Mouse (Mus musculus): Measurements from ENCODE around the gene Elmod3. TPM values are rescaled to one million over a fixed set of nuclear protein-coding genes. Genes with fewer than 3 reads are reported as not detected.
A peak's percentile ranks its signal among the peaks of the same experiment; 100 is the strongest.
"Not testable (repeated sequence)": the region's sequence is repeated elsewhere in the genome, so short reads cannot be mapped to it uniquely, and the experiment has no call there.

The Elmod3 gene
- total RNA-seq, 2 experiments from 2014 or later = 19.1 to 19.7 TPM

DNA sequence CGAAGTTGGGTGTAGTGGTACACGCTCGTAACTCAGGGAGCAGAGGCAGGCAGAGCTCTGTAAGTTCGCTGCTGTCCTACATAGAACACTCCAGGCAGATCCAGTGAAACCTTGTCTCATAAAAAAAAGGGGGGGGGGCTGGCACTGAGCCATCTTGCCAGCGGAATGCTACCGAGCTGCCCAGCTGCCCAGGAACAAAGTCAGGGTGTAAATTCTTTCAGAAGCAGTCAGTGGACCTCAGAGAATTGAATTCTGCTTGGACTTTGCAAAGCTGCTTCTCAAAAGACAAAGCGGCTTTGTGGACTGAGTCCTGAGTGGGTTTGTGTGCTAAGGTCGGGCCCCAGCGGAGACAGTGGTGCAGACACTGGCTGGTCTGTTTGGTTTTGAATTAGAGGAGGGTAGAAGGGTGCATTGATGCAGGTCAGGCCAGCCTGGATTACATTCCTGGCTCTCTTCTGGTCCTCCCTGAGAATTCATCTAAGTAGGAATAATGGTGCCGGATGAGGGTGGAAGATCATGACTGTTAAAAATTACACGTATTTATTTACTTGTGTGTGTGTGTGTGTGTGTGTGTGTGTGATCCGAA lies 54.9 kb downstream of the Elmod3 start:
- DNase-seq (ENCODE audit: low spot score in 2 of 2) = no peak

DNA sequence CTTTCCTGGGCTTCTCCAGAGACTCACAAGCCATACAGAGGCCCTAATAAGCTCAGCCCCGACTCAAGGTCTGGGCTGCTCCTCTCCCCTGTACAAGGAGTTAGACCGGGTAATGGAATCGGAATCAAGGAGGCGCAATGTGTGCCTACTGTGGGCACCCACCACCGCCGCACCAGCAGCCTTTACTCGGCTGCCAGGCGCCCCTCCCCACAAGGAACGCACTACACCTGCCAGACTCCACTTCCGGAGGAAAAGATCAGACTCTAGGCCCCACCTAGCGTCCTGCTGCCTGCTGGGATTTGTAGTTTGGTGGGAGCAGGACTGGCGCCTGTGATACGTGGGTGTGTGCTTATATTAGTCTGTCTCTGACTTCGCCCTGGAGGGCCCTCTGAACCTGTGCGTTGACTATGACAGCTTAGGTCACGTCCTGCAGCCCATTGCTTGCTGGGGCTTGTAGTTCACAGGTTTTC lies 59.6 kb downstream of the Elmod3 start:
- peak; percentile 77 to 86 for DNase-seq (ENCODE audit: low spot score in 2 of 2)

DNA sequence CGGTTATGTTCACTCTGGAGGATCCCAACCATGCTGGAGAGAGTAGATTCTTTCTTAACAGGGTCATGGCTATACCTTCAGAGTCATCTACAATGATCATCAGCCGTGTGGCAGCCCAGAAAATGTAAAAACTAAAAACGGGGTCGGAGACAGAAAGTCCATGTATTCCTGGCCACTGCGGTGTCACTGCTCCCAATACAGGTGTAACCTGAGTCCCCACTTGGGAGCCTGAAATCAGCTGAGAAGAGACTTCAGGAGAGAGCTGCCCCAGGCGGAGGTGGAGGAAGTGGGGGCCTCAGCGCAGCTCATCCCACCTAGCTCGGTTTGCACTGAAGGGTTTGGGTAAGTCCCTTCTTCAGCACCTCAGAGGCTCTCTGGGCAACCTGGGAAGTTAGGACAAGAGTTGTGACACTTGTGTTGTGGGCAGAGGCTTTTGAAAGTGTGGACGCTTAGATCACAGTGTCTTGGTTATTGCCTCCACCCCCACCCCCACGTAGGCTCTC lies 60.2 kb downstream of the Elmod3 start:
- DNase-seq (ENCODE audit: low spot score in 2 of 2) = no peak

DNA sequence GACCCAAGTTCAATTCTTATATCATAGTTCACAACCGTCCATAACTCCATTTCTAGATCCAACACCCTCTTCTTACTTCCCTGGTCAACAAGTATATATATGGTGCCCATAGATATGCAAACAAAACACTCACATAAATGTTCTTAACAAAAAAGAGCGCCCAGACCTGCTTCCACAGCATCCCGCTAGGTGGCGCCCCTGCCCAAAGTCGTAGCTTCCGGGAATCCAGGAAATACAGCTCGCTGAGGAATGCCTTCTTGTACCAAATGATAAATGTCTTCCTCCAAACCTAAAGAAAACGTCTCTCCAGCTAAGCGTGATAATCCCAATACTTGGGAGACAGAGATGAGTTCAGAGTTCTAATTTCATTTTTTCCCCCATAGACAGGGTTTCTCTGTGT lies 63.0 kb downstream of the Elmod3 start:
- peak; percentile 85 to 86 for DNase-seq (ENCODE audit: low spot score in 2 of 2)

DNA sequence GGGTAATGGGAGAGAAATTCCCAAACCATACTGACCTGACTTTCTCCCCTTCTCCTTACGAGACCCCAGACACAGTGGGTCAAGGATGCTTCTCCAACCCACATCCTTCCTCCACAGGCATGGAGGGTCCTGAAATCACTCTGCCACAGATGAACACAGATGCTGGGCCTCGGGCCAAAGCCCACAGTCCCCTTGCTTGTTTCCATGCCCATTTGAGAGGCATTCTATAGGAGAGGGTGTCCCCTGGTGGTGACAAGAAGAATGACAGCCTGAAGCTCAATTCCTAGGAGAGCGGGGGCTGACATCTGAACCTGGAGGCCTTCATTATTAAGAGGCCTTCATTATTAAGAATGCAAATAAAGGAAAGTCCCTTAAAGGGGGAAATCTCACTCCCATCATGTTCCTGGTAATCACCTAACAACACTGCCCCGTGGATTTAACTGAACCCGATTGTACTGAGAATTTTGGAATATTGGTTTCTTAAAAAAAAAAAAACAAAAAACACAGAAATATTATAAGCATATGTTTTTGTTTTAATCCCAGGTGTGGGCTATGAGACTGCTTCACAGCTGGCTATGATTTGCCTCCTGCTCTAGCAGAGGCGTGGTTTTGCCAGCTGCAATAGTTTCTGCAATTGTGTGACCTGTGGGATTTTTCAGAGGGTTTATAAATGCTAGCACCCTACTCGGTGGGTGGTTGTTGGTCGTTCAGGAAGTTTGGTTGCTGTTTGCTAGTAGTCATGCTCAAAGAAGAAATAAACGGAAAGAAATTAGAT lies 64.0 kb downstream of the Elmod3 start:
- peak; percentile 79 to 83 for DNase-seq (ENCODE audit: low spot score in 2 of 2)

DNA sequence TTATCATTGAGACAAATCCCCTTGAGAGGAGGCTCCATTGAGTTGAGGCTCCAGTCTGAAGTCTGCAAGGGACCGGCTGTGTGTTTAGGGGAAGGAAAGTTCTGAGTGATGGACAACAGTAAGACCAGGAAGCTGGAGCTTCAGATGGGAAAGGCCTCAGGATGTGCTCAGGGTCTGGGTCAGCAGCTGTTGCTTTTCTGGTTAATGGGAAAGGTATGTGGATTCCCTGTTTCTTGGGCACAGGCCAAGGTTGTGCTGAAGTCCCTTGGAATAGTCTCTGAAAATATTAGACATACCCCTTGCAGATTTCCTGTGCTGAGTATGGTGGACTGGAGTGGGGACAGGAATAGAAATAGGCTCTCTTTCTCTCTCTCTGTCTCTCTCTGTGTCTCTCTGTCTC lies 64.7 kb downstream of the Elmod3 start:
- DNase-seq (ENCODE audit: low spot score in 2 of 2) = not testable (repeated sequence)

DNA sequence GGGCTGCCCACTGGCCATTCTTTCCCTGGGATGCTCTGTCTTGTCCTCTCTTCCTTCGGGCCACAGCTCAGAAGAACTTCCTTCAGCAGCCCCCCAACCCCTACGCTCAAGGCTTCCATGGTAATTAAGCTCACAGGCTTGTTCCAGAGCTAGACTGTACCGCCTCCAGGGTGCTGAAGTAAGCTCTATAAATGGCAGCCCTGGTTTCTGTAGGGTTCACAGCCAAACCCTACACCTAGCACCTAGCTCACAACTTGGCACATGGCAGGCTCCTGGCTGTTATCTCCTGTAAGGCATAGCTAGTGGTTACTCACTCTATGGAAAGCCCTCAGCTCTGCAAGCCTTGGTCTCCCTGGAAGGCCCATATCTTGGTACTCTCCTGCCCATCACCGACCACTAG lies 65.6 kb downstream of the Elmod3 start:
- no peak for DNase-seq (ENCODE audit: low spot score in 2 of 2)

DNA sequence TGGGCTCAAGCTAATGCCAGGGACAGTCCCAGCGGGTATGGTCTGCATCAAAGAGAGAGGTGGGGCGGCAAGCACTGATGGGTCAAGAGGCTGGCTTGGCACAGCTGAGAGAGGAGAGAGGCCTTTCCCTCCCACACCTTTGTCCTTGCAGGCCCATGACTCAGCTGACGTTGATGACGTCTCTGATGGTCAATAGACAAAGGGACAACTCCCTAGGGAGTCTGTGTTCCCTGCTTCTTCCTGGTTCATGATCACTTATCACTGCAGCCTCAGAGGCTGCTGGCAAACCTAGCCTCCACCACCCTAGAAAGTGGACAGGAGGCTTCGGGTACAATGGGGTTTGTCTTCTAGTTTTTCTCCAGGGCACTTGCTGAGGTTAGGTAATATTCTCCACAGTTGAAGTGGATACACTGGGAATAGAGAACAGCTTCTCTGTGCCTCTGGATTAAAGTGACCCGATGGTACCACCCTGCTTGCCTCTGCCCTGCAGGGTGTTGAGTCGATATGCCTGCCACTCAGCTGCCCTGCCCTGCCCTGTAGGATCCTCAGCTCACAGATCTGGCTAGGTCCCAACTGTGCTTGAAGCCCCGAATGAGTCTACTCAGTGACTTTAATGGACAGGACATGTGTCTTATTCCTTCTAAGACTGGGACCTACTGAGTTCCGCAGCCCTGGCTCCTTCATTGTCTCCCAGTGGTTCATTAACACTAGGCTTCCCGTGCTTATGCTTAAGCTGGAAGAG lies 69.6 kb downstream of the Elmod3 start:
- DNase-seq (ENCODE audit: low spot score in 2 of 2) = no peak

DNA sequence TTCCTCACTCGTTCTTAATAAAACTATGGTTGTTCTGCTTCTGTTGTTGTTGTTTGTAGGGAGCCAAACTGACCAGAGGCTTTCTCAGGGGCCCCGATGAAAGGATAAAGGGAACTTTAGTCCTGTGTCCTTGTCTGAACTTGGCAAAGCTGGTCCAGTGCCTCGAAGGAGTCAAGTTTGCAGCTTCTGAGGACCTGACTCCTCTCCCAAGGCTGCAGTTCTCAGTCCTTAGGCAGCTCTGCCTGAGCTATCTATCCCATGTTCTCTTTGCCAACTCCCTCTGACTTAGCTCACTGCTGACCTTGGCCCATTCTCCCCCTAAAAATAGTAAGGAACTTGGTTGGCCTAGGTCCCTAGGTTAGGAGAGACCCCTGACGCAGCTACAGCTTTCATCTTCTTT lies 71.1 kb downstream of the Elmod3 start:
- DNase-seq (ENCODE audit: low spot score in 2 of 2) = no peak

DNA sequence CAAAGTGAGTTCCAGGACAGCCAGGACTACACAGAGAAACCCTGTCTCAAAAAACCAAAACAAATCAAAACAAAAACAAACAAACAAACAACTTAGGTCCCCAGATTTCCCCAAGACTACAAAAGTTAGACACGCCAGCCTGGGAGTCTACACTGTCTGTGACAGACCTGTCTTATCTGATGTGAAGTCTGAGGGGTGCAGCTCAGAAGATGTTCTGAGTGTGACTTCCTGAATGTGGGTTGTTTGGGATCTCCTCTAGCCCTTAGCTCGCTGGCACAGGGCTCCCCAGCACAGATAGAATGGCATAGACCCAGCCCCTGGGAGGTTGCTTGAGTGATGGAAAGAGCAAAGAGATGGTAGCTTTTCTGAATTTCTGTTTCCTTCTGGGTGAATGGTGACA lies 74.1 kb downstream of the Elmod3 start:
- no peak for DNase-seq (ENCODE audit: low spot score in 2 of 2)

DNA sequence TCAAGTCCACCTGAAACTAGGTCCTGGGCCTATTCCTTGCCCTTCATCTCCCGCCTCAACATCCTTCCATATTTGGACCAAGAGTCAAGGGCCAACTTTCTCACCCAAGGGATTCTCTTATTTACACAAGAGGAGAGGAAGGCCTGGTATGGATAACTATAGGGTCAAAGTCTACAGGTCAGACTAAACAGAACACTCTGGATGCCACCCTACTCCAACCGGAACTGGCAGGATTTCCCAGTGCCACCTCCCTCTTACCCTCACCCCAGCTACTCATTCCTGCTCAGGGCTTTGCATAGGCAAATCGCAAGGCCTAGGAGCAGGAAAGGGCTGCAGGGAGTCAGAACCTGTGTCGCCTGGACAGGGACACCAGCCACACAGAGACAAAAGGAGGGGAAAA lies 75.0 kb downstream of the Elmod3 start:
- no peak for DNase-seq (ENCODE audit: low spot score in 2 of 2)

DNA sequence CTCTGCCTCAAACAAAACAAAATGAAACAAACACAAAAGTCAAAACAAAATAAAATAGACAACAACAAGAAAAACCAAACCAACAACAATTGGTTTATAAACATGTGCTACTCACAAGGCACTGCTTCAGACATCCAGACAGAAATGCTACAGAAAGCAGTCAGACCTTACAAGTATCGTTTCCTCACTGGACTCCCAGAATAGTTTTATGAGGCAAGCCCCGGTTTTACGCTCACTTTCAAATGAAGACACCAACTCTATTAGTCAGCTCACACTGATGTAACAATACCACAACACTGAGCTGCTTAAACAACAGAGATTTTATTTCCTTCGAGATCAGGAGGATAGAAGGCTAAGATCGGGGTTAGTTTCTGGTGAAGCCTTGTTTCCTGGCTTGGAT lies 75.9 kb downstream of the Elmod3 start:
- DNase-seq (ENCODE audit: low spot score in 2 of 2) = no peak

DNA sequence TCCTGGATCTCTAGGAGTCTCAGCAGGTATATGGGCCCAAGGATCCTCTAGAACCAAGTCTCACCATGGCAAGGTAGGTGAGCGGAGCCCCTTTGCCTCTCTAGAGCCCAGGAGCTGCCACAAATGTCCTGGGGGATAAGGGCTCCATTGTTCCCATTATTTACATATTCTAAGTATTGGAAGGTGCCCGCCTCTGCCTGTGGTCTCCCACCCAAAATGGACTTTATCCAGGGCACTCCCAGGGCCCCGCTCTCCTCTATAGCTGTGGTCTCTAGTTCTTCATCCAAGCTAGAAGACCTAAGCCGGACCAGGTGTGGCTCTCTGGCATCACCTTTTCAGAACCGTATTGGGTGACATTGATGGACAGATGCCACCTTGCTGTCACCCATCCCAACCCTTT lies 76.6 kb downstream of the Elmod3 start, which contains the start of gene Sh2d6:
TSS of gene Sh2d6 (minus strand) at position 101 of the 400 bp plus-strand sequence.
- no peak for DNase-seq (ENCODE audit: low spot score in 2 of 2)

DNA sequence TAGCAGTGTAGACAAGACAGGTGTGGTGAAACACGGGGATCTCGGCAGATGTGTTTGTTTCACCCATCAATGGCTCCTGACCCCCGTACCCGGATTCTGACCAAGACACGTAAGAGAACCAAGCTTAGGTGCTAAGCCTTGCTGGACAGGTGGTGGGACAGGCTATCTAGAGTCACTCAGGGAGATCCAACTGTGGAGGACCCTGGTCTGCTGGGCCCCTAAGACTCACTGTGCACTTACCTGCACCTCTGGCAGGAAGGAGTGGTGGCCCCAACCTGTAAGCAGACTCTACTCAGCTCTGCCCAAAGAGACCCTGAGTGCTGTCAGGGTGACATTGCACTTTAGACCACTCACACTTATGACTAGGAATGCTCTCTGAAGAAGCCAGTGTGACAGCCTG lies 77.3 kb downstream of the Elmod3 start:
- no peak for DNase-seq (ENCODE audit: low spot score in 2 of 2)

DNA sequence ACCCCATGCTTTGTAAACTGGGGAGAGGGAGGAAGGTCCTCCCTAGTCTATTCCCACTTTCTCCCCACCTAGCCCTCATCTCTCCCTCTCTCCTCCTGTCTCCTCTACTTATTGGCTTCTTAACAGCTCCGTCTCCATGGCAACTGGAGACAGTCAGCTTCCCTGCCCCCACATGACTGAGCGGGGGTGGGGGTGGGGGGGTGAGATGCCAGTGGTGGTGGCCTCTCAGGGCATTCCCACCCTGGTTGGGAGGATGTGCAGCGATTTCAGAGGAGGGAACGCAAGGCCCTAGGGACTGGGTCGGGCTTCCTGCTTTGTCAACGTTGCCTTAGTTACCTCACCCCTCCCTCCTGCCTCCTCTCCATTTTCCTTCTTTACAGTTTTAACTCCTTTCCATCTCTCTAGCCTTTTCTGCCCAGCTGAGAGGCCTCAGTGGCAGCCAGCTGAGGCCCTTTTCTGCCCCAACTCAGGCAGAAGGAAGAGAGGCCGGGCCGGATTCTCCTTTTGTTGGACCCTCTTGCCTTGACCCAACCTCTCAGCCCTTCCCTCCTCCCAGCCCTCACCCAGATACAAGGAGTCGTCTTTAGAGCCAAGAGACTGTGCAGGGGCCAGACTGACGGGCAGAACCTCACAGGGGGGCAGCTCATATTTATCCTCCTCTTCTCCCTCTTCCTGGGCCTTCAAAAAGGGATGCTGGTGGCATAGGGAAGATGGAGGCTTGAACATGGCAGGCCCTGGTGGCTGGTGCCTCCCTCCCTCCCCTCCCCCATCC lies 78.1 kb downstream of the Elmod3 start:
- DNase-seq (ENCODE audit: low spot score in 2 of 2) = peak in 1 of 2 experiments; percentile 67

DNA sequence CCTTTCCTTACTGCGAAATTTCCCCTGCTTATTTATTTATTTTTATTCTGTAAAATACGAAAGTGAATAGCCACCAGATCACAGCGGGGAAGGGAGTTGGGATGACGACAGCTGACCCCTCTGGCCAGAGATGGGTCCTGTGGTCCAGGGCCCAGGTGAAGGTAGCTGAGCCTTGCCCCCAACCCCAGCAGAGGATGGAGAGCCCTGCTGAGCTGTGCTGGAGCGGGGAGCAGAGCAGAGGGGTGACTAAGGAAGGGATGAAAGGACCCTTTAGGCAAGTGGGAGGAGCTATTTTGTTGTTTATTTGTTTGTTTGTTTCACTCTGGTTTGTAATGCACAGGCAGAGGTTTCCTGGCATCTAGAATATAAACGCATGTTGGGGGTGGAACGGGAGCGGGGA lies 78.9 kb downstream of the Elmod3 start:
- DNase-seq (ENCODE audit: low spot score in 2 of 2) = no peak

DNA sequence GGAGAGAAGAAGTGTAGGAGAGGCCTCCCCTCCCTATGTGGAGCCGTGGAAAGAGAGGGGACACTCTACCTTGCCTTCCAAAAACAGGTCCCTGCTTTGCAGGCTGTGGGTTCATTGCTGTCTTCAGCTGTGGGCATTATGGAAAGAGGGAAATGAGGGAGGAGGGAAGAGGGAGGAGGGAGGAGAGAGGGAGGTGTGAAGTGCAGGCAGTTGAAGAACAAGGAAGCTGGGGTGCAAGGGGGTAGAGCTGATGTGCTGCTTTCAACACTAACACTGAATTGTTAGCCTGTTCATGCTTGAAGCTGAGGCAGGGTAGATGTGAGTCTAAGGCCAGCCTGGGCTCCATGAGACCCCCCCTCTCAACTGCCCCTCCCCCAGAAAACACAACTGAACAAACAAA lies 79.4 kb downstream of the Elmod3 start:
- no peak for DNase-seq (ENCODE audit: low spot score in 2 of 2)

Data from layer of hippocampus, postnatal 10 days (tissue).